Mouse (Mus musculus) liver, embryonic 16.5 days (tissue): ENCODE results near the gene Plb1. TPM values are rescaled to one million over a fixed set of nuclear protein-coding genes. Genes with fewer than 3 reads are reported as not detected.

Source experiments
- ATAC-seq: fragments of 200-750 bp; cut with Nextera tagmentation; 2 replicates; pipeline ENCODE4 v1.8.0; 2017; ENCODE audit warnings: low read depth, mild to moderate bottlenecking, moderate number of reproducible peaks, moderate library complexity
- H3K27ac ChIP-seq: fragments of 300-500 bp; sonication (generic); 2 replicates; pipeline ENCODE4 v1.5.1; 2014; ENCODE audit warnings: mild to moderate bottlenecking, low read length
- H3K27me3 ChIP-seq: fragments of 300-500 bp; sonication (generic); 2 replicates; pipeline ENCODE4 v1.6.1; 2014; ENCODE audit warnings: low read depth, low read length, mixed read lengths; ENCODE audit not compliant: control insufficient read depth, insufficient read depth
- H3K36me3 ChIP-seq: fragments of 300-500 bp; sonication (generic); 2 replicates; pipeline ENCODE4 v1.6.1; 2014; ENCODE audit warnings: mild to moderate bottlenecking; ENCODE audit not compliant: control insufficient read depth, insufficient read depth
- H3K4me1 ChIP-seq: fragments of 300-500 bp; sonication (generic); 2 replicates; pipeline ENCODE4 v1.6.1; 2014; ENCODE audit warnings: low read depth, low read length, mixed read lengths; ENCODE audit not compliant: control insufficient read depth
- H3K4me2 ChIP-seq: fragments of 300-500 bp; sonication (generic); 2 replicates; pipeline ENCODE4 v1.6.1; 2014; ENCODE audit warnings: low read depth, low read length, mixed read lengths
- H3K4me3 ChIP-seq: fragments of 300-500 bp; sonication (generic); 2 replicates; pipeline ENCODE4 v1.5.1; 2014; ENCODE audit warnings: low read depth, mild to moderate bottlenecking, low read length
- H3K9ac ChIP-seq: fragments of 300-500 bp; sonication (generic); 2 replicates; pipeline ENCODE4 v1.6.1; 2014; ENCODE audit warnings: low read depth, low read length
- H3K9me3 ChIP-seq: fragments of 300-500 bp; sonication (generic); replicated peaks from 2 replicates; pipeline ENCODE4 v1.6.1; 2016; ENCODE audit warnings: low read length; ENCODE audit not compliant: control insufficient read depth
- WGBS: fragments of 180-500 bp; shearing (Covaris S2); extraction: QIAGEN DNeasy Blood & Tissue Kit; methylation state at CpG from one replicate; pipeline ENCODE4 v1.1.7; 2014; ENCODE audit not compliant: insufficient replicate concordance; 5-methylcytosine and 5-hydroxymethylcytosine counted together
- polyA plus RNA-seq: library from polyadenylated mRNA; unstranded; fragments of >200 nt; fragmentation: Nextera tagmentation; extraction: Ambion mirVana; gene quantifications from 2 replicates; pipeline ENCODE4 v1.2.1, GENCODE M21; 2015

The Plb1 gene
- polyA plus RNA-seq, 1 experiment from 2014 or later, result 0.35 TPM

- no peaks in the 10 kb centered on the region for H3K9me3 ChIP-seq
- H3K4me3 ChIP-seq, result no peak overlapping the region
- H3K27me3 ChIP-seq, result no peaks in the 10 kb centered on the region
- H3K27ac ChIP-seq, result no peak overlapping the region
- no peak overlapping the region for H3K4me2 ChIP-seq
- H3K4me1 ChIP-seq, result no peaks in the 10 kb centered on the region
- no peak for ATAC-seq
- WGBS, result 53% methylated on average over 5 of the region's 5 CpGs
- H3K36me3 ChIP-seq, result no peaks in the 10 kb centered on the region
- no peak overlapping the region for H3K9ac ChIP-seq
Observed at GRCm38 (mm10) chr5:32278000-32278694, 45.6 kb downstream of the Plb1 start.

GRCm38 (mm10) chr5:32280066-32280465 lies 47.6 kb downstream of the Plb1 start:
- Histone ChIP-seq H3K36me3 (no peaks in the 10 kb centered on the region), H3K9me3 (no peaks in the 10 kb centered on the region), H3K4me3 (no peak overlapping the region), H3K27ac (no peak overlapping the region), H3K4me1 (no peaks in the 10 kb centered on the region), H3K27me3 (no peaks in the 10 kb centered on the region), H3K9ac (no peak overlapping the region), H3K4me2 (no peak overlapping the region)
- no peak for ATAC-seq
- 61% methylated on average over 3 of the region's 3 CpGs for WGBS

DNA sequence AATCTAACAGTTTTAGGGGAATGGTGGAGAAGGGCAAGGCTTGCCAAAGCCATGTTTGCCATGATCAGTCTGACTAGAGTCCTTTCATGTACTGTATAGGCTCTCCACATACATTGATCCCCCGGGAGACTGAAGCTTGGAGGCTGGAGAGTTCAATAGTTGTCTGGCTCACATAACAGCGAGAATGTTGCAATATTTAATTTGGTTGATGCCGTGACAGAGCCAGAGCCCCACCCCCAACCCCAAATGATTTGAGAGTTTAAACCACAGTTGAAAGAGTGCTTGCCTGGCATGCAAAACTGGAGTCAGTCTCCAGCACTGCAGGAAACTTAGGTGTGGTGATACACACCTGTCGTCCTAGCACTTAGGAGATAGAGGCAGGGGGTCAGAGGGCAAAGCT lies 49.8 kb downstream of the Plb1 start:
- no peaks in the 10 kb centered on the region for H3K4me1 ChIP-seq
- peak; percentile 68 for ATAC-seq
- H3K27ac ChIP-seq, result no peak overlapping the region
- H3K9me3 ChIP-seq, result no peaks in the 10 kb centered on the region
- 42% methylated on average over 4 of the region's 4 CpGs for WGBS
- H3K4me3 ChIP-seq, result no peak overlapping the region
- H3K9ac ChIP-seq, result no peak overlapping the region
- H3K36me3 ChIP-seq, result no peaks in the 10 kb centered on the region
- no peaks in the 10 kb centered on the region for H3K27me3 ChIP-seq
- no peak overlapping the region for H3K4me2 ChIP-seq

- no peaks in the 10 kb centered on the region for H3K27me3 ChIP-seq
- H3K9ac ChIP-seq, result no peak overlapping the region
- H3K4me1 ChIP-seq, result no peaks in the 10 kb centered on the region
- no peaks in the 10 kb centered on the region for H3K9me3 ChIP-seq
- no peak overlapping the region for H3K4me3 ChIP-seq
- WGBS, result 52% methylated on average over 2 of the region's 2 CpGs
- no peak for ATAC-seq
- H3K36me3 ChIP-seq, result no peaks in the 10 kb centered on the region
- H3K4me2 ChIP-seq, result no peak overlapping the region
- no peak overlapping the region for H3K27ac ChIP-seq
Observed at GRCm38 (mm10) chr5:32283457-32283856, 50.9 kb downstream of the Plb1 start.

- Histone ChIP-seq H3K27ac (no peak overlapping the region), H3K27me3 (no peaks in the 10 kb centered on the region), H3K4me3 (no peak overlapping the region), H3K9ac (no peak overlapping the region), H3K4me2 (no peak overlapping the region), H3K36me3 (no peaks in the 10 kb centered on the region), H3K9me3 (no peaks in the 10 kb centered on the region), H3K4me1 (no peaks in the 10 kb centered on the region)
- no peak for ATAC-seq
- WGBS, result 47% methylated on average over 4 of the region's 4 CpGs
Observed at GRCm38 (mm10) chr5:32286315-32286714, 53.8 kb downstream of the Plb1 start.

DNA sequence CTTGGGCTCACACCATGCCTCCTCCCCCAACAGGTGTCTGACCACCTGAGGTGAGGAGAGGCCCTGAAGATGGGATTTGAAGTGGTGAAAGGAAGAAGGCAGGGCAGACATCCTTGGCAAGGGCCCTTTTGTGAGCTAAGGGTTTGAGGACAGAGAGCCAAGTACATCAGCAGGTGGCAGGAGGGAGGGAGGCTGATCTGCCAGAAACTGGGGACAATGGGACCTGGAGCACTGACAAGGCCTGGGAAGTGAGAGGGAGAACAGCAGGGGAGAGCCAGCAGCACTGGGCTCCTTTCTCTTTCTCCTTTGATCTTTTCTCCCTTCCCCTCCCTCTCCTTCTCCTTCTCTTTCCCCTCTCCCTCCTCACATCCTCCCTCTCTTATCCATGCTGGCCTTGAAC lies 55.5 kb downstream of the Plb1 start:
- Histone ChIP-seq H3K9me3 (no peaks in the 10 kb centered on the region), H3K27me3 (no peaks in the 10 kb centered on the region), H3K9ac (no peak overlapping the region), H3K4me1 (no peaks in the 10 kb centered on the region), H3K27ac (no peak overlapping the region), H3K4me2 (no peak overlapping the region), H3K4me3 (no peak overlapping the region), H3K36me3 (no peaks in the 10 kb centered on the region)
- no peak for ATAC-seq

- Histone ChIP-seq H3K27me3 (no peaks in the 10 kb centered on the region), H3K9me3 (no peaks in the 10 kb centered on the region), H3K36me3 (no peaks in the 10 kb centered on the region), H3K27ac (no peak overlapping the region), H3K4me1 (no peaks in the 10 kb centered on the region), H3K4me2 (no peak overlapping the region), H3K9ac (no peak overlapping the region), H3K4me3 (no peak overlapping the region)
- 39% methylated on average over 2 of the region's 2 CpGs for WGBS
- no peak for ATAC-seq
Observed at GRCm38 (mm10) chr5:32291316-32291715, 58.8 kb downstream of the Plb1 start.

DNA sequence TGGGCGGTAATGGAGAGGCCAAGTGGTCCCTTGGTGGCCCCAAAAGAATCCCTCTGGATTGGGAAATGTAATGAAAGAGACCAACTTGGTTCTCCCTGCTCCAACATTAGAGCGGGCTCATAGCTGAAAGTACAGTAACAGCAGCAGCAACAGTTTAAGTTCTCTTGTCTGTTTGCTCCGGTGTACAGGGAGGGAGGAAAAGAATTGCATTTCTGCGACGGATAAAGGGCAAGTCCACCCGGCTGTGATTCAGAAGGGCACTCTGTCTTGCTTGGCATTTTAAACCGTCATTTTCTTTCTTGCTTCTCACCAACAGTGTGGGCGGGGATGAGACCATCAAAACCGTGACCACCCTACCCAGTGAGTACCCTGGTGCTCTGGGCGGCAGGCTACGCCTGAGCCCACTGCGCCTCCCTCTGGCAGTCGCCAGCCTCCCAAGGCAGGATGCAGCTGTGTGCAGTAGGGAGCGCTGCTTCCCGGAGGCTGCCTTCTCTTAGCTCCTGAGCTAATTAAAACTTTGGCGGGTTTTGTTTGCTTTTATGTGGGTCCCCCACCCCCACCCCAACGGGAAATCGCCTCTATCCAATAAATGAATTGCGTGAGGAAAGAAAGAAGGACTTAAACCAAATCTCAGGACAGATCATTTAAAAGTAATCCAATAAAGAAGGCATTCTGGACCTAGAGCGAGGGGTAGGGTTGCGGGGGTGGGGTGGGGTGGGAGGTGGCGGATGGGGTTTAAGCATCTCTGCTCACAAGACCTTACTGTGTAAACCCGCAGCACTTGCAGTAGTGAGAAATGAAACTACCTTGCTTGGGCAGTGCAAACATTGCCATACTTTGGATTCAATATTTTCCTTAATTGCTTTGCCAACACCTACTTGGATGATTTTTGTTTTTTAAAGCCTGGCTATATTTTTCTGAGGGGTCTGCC lies 70.7 kb downstream of the Plb1 start:
- WGBS, result 11% methylated on average over 23 of the region's 23 CpGs
- Histone ChIP-seq H3K4me1 (no peaks in the 10 kb centered on the region; the same call in 1 of the 2 replicates), H3K9me3 (no peaks in the 10 kb centered on the region), H3K4me2 (peak overlapping the region; percentile 30), H3K36me3 (no peaks in the 10 kb centered on the region), H3K9ac (no peak overlapping the region), H3K4me3 (no peak overlapping the region), H3K27ac (no peak overlapping the region), H3K27me3 (no peaks in the 10 kb centered on the region)
- no peak for ATAC-seq

DNA sequence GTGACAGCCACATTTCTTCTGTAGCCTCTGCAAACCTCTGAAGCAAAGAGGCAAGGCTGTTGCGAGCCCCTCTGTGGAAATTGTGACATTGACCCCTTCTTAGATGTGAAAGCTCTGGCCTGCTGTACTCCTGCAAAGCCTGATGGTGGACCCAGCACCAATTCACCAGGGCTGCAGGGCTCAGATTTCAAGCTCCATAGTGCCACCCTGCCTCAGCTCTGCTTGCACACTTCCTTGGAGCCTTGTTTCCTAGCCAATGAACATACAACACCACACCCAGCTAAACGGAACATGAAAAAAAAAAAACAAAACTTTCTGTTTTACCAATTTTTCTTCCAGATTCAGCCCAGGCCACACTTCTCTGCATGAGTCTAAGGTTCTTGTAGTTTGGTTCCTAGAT lies 74.6 kb downstream of the Plb1 start:
- Histone ChIP-seq H3K27me3 (no peaks in the 10 kb centered on the region), H3K9me3 (no peaks in the 10 kb centered on the region), H3K4me1 (no peaks in the 10 kb centered on the region; the same call in 1 of the 2 replicates), H3K27ac (no peak overlapping the region), H3K36me3 (no peaks in the 10 kb centered on the region), H3K9ac (no peak overlapping the region), H3K4me3 (no peak overlapping the region), H3K4me2 (no peak overlapping the region)
- WGBS, result 52% methylated on average over 2 of the region's 2 CpGs
- no peak for ATAC-seq
